Mouse (Mus musculus) cortical plate, adult 2 months (tissue): ENCODE measurements at regions not wholly inside any gene's neighbourhood (a gene's known extent, or its start where the extent isn't known, plus 50 kb on each side); places are given as distances from the start of the nearest gene placed in this dataset.

Source experiments
- CTCF ChIP-seq: fragments of 200-500 bp; IDR thresholded peaks from 2 replicates; pipeline ENCODE4 v1.5.1; 2011; ENCODE audit warnings: mild to moderate bottlenecking, control low read depth, low read length; ENCODE audit not compliant: insufficient read depth; ENCODE audit errors: extremely low read depth
- POLR2A ChIP-seq: fragments of 200-500 bp; IDR thresholded peaks from 2 replicates; pipeline ENCODE4 v1.6.1; 2011; ENCODE audit warnings: mild to moderate bottlenecking, low read length, control low read depth; ENCODE audit not compliant: insufficient read depth; ENCODE audit errors: extremely low read depth

- TF ChIP-seq POLR2A (no peak), CTCF (no peak)
Measured at GRCm38 (mm10) chr16:77679234-77679633, 77.3 kb upstream of the Gm11146 start.
